Comparison of ENCODE assay signal across 10 mouse cellular contexts in the genomic region with DNA sequence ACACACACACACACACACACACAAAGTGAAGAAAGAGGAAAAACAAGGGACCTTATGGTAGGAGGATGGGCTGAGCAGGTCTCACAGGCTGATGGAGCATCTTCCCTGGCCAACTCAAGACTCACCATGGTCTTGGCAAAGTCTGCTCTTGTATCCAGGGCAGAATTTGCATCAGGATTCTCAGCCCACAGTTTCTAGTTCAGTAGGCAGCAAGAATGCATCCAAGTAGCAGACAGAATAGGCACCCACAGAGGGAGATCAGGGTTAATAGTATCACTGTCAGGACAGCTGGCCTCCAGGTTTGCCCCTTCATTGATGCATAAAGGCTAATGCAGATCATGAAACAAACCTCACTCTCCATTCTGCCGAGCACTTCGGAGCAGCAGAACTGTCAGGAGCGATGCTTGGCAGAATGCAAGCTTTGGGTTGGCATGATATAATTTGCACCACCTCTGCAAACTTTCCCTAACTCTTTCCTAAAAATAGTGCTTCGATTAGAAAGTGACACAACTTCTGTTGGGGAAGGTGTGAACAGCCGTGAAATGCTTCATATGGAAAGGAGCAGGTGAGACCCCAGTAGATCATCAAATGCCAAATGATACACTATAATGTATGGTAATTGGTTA.
"Had no signal": no experiment of that assay in that cellular context is flagged by ENCODE, and none has a peak within 500 bp of the region (broad histone marks: within the 10 kb centered on the region; RNA-seq: fewer than 3 reads in every experiment).

No protein-coding gene starts in this region.

- DNase-seq: kidney, adult 2 months; kidney, postnatal 25 days; layer of hippocampus, adult 9-11 months; layer of hippocampus, postnatal 36 days; left cerebral cortex, postnatal 4 days; liver, postnatal 0 days; lung, embryonic 14.5 days; midbrain, embryonic 14.5 days; thymus, adult 18-20 months; thymus, postnatal 36 days had no signal
